Mouse (Mus musculus) ES-Bruce4 (cell line): ENCODE data around the gene Yars. TPM values are rescaled to one million over a fixed set of nuclear protein-coding genes. Genes with fewer than 3 reads are reported as not detected.
"Not testable (repeated sequence)": the region's sequence is repeated elsewhere in the genome, so short reads cannot be mapped to it uniquely, and the experiment has no call there.

Experiments
- H3K27ac ChIP-seq: 2 replicates; pipeline ENCODE4 v1.5.1; 2012; ENCODE audit warnings: low read length, inconsistent platforms; ENCODE audit not compliant: insufficient read depth
- H3K27me3 ChIP-seq: 2 replicates; pipeline ENCODE4 v1.6.1; 2012; ENCODE audit warnings: mild to moderate bottlenecking, low read length, inconsistent platforms; ENCODE audit not compliant: control insufficient read depth, poor library complexity, insufficient read depth, severe bottlenecking
- H3K36me3 ChIP-seq: 2 replicates; pipeline ENCODE4 v1.6.1; 2012; ENCODE audit warnings: inconsistent platforms, mild to moderate bottlenecking, low read length, moderate library complexity; ENCODE audit not compliant: control insufficient read depth, poor library complexity, insufficient read depth, severe bottlenecking
- H3K4me1 ChIP-seq: one replicate; pipeline ENCODE4 v1.8.1; 2011; ENCODE audit warnings: low read length; ENCODE audit not compliant: control insufficient read depth, insufficient read depth
- H3K4me3 ChIP-seq: 2 replicates; pipeline ENCODE4 v1.5.1; 2011; ENCODE audit warnings: low read depth, mild to moderate bottlenecking, low read length
- H3K9ac ChIP-seq: 2 replicates; pipeline ENCODE4 v1.6.1; 2012; ENCODE audit warnings: low read depth, mild to moderate bottlenecking, inconsistent platforms; ENCODE audit not compliant: poor library complexity, severe bottlenecking
- H3K9me3 ChIP-seq: replicated peaks from 2 replicates; pipeline ENCODE4 v1.6.1; 2012; ENCODE audit warnings: mild to moderate bottlenecking, low read length, inconsistent platforms; ENCODE audit not compliant: control insufficient read depth, poor library complexity, insufficient read depth, severe bottlenecking
- CTCF ChIP-seq: IDR thresholded peaks from one replicate; pipeline ENCODE4 v1.8.1; 2011; ENCODE audit warnings: low read depth, low read length
- EP300 ChIP-seq: IDR thresholded peaks from 2 replicates; pipeline ENCODE4 v1.6.1; 2011; ENCODE audit warnings: low read depth, low read length; ENCODE audit not compliant: insufficient read depth
- POLR2A ChIP-seq: IDR thresholded peaks from one replicate; pipeline ENCODE4 v1.8.1; 2011; ENCODE audit warnings: low read length; ENCODE audit not compliant: insufficient read depth
- polyA plus RNA-seq: library from polyadenylated mRNA; stranded (reverse); fragments of >200 nt; gene quantifications from 2 replicates; pipeline ENCODE4 v1.2.4, GENCODE M21; 2011; ENCODE audit warnings: low read depth; ENCODE audit not compliant: missing spikeins, insufficient read depth, insufficient read length

Gene Yars
- polyA plus RNA-seq, 1 experiment, result 99.8 TPM

DNA sequence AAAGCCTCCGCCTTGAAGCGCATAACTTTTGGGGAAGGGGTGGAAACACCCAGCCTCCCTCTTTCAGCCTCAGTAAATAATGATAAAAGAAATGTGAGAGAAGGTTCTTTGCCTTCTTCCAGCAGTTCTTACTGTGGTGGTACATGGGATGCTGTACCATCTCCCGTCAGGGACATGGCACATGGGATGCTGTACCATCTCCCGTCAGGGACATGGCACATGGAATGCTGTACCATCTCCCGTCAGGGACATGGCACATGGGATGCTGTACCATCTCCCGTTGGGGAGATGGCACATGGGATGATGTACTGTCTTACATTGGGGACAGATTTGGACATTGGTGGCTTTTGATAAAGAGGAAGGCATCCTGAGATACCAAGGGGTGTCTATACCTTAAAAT, 8.0 kb downstream of the Yars start:
- Histone ChIP-seq H3K36me3 (peaks cover 67% of the 10 kb centered on the region), H3K9me3 (no peaks in the 10 kb centered on the region), H3K27me3 (no peaks in the 10 kb centered on the region), H3K4me3 (no peak overlapping the region), H3K27ac (no peak overlapping the region), H3K9ac (no peak overlapping the region), H3K4me1 (no peaks in the 10 kb centered on the region)
- TF ChIP-seq CTCF (no peak), EP300 (no peak), POLR2A (no peak)

DNA sequence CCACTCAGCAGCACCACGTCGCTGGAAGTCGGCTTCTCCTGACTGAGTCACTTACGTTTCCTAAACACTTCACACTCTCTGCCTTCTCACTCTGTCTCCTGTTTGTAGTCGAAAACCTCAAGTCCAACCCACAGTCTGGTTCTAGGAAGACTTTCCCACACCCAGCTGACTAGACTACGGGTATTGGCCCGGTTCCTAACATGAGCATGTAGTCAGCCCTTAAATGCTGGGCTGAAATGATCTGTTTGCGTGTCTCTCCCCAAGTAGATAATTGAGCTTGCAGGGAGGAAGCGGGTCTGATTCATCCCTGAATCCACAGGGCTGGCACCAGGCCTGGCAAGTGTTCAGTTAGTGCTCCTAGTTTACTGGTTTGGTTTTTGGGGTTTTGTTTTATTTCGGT, 15.1 kb downstream of the Yars start:
- H3K9ac ChIP-seq, result no peak overlapping the region
- no peaks in the 10 kb centered on the region for H3K27me3 ChIP-seq
- TF ChIP-seq POLR2A (no peak), EP300 (no peak), CTCF (no peak)
- no peaks in the 10 kb centered on the region for H3K4me1 ChIP-seq
- H3K36me3 ChIP-seq, result peaks cover 71% of the 10 kb centered on the region
- no peak overlapping the region for H3K27ac ChIP-seq
- no peaks in the 10 kb centered on the region for H3K9me3 ChIP-seq
- H3K4me3 ChIP-seq, result no peak overlapping the region

DNA sequence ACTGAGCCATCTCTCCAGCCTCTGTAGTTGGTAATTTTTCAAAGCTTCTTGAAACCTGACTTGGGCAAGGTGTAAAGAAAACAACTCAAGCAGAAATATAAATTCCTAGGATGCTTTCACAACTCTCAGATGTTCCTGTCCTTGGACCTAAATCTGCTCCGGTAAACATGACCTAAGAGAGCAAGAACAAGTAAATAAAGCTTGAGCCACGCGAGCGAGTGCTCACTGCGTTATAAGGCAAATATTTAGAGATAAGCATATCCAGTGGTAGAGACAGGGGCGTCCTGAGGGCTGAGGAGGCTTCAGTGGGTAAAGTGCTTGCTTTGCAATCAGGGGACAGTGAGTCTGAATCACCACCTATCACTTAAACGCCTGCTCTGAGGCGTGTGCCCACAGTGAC, 17.2 kb downstream of the Yars start:
- Histone ChIP-seq H3K4me3 (no peak overlapping the region), H3K27me3 (no peaks in the 10 kb centered on the region), H3K4me1 (no peaks in the 10 kb centered on the region), H3K9ac (no peak overlapping the region), H3K27ac (no peak overlapping the region), H3K36me3 (peaks cover 71% of the 10 kb centered on the region), H3K9me3 (no peaks in the 10 kb centered on the region)
- TF ChIP-seq POLR2A (no peak), EP300 (no peak), CTCF (no peak)

DNA sequence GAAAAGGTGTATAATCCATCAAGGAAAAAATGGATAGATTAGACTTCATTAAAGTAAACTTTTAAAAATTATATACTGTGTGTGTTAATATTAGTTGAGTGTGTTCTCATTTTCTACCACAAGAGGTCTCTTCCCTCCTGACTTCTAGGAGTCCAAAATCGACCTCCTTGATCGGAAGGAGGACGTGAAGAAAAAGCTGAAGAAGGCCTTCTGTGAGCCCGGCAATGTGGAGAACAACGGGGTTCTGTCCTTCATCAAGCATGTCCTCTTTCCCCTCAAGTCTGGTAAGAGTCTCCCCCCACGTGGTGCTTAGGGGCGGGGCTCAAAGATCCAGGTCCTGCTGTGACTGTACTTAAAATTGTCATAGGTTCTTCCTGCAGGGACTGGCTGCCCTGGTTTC, 19.9 kb downstream of the Yars start:
- peaks cover 79% of the 10 kb centered on the region for H3K36me3 ChIP-seq
- no peaks in the 10 kb centered on the region for H3K4me1 ChIP-seq
- peak overlapping the region; percentile 46; the same call in 1 of the 2 replicates for H3K27ac ChIP-seq
- H3K9me3 ChIP-seq, result no peaks in the 10 kb centered on the region
- H3K9ac ChIP-seq, result no peak overlapping the region
- TF ChIP-seq EP300, result no peak
- peak; percentile 6 for TF ChIP-seq CTCF
- no peak for TF ChIP-seq POLR2A
- no peaks in the 10 kb centered on the region for H3K27me3 ChIP-seq
- no peak overlapping the region for H3K4me3 ChIP-seq

DNA sequence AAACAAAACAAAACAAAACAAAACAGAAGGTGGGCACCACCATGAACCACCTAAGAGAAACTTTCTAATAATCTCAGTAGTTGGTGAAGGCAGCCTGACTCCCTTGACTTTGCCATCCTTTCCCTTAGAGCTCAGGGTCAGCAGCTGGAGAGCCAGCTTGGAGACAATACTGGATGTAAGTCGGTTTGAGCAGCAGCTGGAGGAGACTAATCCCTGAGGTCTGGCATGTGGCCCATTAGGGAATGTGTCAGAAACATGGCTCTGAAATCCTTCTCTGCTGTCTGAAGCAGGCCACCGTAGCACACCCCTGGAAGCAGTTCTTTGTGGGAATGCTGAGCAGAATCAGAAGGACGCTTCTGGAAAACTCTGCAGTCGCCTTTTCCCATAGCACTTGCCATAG, 21.9 kb downstream of the Yars start:
- no peaks in the 10 kb centered on the region for H3K4me1 ChIP-seq
- H3K27ac ChIP-seq, result no peak overlapping the region
- no peak overlapping the region for H3K4me3 ChIP-seq
- TF ChIP-seq CTCF (no peak), EP300 (no peak), POLR2A (no peak)
- no peaks in the 10 kb centered on the region for H3K9me3 ChIP-seq
- no peak overlapping the region for H3K9ac ChIP-seq
- H3K27me3 ChIP-seq, result no peaks in the 10 kb centered on the region
- peaks cover 81% of the 10 kb centered on the region for H3K36me3 ChIP-seq

DNA sequence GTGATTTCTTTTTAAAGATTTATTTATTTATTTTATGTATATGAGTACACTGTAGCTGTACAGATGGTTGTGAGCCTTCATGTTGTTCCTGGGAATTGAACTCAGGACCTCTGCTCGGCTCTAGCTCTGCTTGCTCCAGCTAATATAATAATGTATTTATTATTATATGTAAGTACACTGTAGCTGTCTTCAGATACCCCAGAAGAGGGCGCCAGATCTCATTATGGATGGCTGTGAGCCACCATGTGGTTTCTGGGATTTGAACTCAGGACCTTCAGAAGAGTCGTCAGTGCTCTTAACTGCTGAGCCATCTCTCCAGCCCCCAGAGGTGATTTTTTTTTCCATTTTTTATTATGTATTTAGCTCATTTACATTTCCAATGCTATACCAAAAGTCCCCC, 22.9 kb downstream of the Yars start:
- H3K9me3 ChIP-seq, H3K9ac ChIP-seq, H3K4me3 ChIP-seq, H3K27me3 ChIP-seq, H3K4me1 ChIP-seq, H3K27ac ChIP-seq: not testable (repeated sequence)
- peaks cover 77% of the 10 kb centered on the region for H3K36me3 ChIP-seq
